Mouse (Mus musculus) kidney, postnatal 0 days (tissue): Measurements from ENCODE around the gene Serbp1. TPM values are rescaled to one million over a fixed set of nuclear protein-coding genes. Genes with fewer than 3 reads are reported as not detected.
A peak's percentile ranks its signal among the peaks of the same experiment; 100 is the strongest.

Experiments
- ATAC-seq: fragments of 200-750 bp; cut with Nextera tagmentation; replicated peaks from 2 replicates; pipeline ENCODE4 v1.8.0; 2017; ENCODE audit warnings: low read depth, moderate number of reproducible peaks, moderate TSS enrichment, moderate library complexity; ENCODE audit not compliant: low FRiP score
- DNase-seq: peaks from one replicate; pipeline ENCODE4 v3.0.0-alpha.2; 2016; ENCODE audit warnings: low spot score
- H3K27ac ChIP-seq: fragments of 300-500 bp; sonication (generic); 2 replicates; pipeline ENCODE4 v1.5.1; 2014; ENCODE audit warnings: mild to moderate bottlenecking
- H3K27me3 ChIP-seq: fragments of 300-500 bp; sonication (generic); 2 replicates; pipeline ENCODE4 v1.6.1; 2014; ENCODE audit warnings: low read length, mixed read lengths; ENCODE audit not compliant: insufficient read depth
- H3K36me3 ChIP-seq: fragments of 300-500 bp; sonication (generic); 2 replicates; pipeline ENCODE4 v1.6.1; 2014; ENCODE audit warnings: low read length, mixed read lengths; ENCODE audit not compliant: insufficient read depth
- H3K4me1 ChIP-seq: fragments of 300-500 bp; sonication (generic); replicated peaks from 2 replicates; pipeline ENCODE4 v1.6.1; 2014; ENCODE audit warnings: antibody characterized with exemption, low read length, mixed read lengths; ENCODE audit not compliant: insufficient read depth
- H3K4me2 ChIP-seq: fragments of 300-500 bp; sonication (generic); 2 replicates; pipeline ENCODE4 v1.6.1; 2014; ENCODE audit warnings: mild to moderate bottlenecking, low read length, moderate library complexity, mixed read lengths
- H3K4me3 ChIP-seq: fragments of 300-500 bp; sonication (generic); replicated peaks from 2 replicates; pipeline ENCODE4 v1.5.1; 2014; ENCODE audit warnings: low read depth, low read length
- H3K9ac ChIP-seq: fragments of 300-500 bp; sonication (generic); 2 replicates; pipeline ENCODE4 v1.6.1; 2014; ENCODE audit warnings: low read depth, low read length
- H3K9me3 ChIP-seq: fragments of 300-500 bp; sonication (generic); replicated peaks from 2 replicates; pipeline ENCODE4 v1.6.1; 2016; ENCODE audit warnings: low read length, inconsistent platforms, mixed read lengths
- CTCF ChIP-seq: IDR thresholded peaks from 2 replicates; pipeline ENCODE4 v1.5.1; 2016; ENCODE audit warnings: antibody characterized with exemption, low read depth, mild to moderate bottlenecking, moderate library complexity
- WGBS: fragments of 180-500 bp; shearing (Covaris S2); extraction: QIAGEN DNeasy Blood & Tissue Kit; methylation state at CpG from one replicate; pipeline ENCODE4 v1.1.7; 2014; 5-methylcytosine and 5-hydroxymethylcytosine counted together
- polyA plus RNA-seq: library from polyadenylated mRNA; unstranded; fragments of >200 nt; fragmentation: Nextera tagmentation; extraction: Ambion mirVana; gene quantifications from 2 replicates; pipeline ENCODE4 v1.2.1, GENCODE M21; 2015

Serbp1 gene
- polyA plus RNA-seq = 356 and 371 TPM in 2 replicates

DNA sequence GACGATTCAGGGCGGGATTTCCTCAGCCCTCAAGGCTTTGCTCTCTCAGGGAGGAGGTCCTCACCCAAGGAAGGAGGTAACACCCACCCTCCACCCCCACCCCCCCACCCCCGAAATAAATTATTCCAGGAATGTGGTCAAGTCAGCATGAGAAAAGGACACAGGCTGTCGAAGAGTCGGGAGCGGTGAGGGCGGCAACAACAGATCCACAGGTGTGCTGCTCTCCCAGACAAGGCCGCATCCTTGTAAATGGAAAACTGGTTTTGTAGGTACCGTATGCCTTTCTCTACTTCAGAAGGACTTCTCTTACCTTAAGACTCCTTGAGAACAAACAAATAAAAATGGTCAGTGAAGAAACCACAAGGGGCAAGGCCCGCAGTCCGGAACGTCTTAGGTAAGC, at the start of gene Serbp1:
Gene Serbp1, plus strand, starts transcription at position 200 of the 400 bp plus-strand sequence.
- Histone ChIP-seq H3K4me3 (no peak within 1 kb of the TSS), H3K27me3 (no peaks in the 10 kb centered on the region), H3K9ac (no peak within 1 kb of the TSS), H3K4me1 (no peaks in the 10 kb centered on the region), H3K27ac (no peak within 1 kb of the TSS), H3K9me3 (no peaks in the 10 kb centered on the region), H3K36me3 (no peaks in the 10 kb centered on the region), H3K4me2 (no peak within 1 kb of the TSS)
- no peak for TF ChIP-seq CTCF
- ATAC-seq (no peak), DNase-seq (no peak)
- WGBS = 37% methylated on average over 12 of the region's 12 CpGs

DNA sequence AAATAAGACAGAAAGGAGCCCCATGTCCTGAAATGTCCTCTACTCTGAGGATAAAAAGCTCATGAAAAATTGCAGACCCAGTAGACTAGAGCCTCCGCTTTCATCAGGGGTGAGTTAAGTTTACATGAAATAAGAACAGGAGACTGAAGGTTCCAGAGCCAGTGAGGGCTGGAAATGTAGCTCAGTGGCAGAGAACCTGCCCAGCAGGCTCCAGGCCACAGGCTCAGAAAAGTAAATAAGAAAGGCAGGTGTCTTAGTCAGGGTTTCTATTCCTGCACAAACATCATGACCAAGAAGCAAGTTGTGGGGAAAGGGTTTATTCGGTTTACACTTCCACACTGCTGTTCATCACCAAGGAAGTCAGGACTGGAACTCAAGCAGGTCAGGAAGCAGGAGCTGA, 44.4 kb upstream of the Serbp1 start:
- Histone ChIP-seq H3K27me3 (no peaks in the 10 kb centered on the region), H3K4me2 (no peak overlapping the region), H3K9me3 (no peaks in the 10 kb centered on the region), H3K9ac (no peak overlapping the region), H3K36me3 (no peaks in the 10 kb centered on the region), H3K4me3 (no peak overlapping the region), H3K4me1 (no peaks in the 10 kb centered on the region), H3K27ac (no peak overlapping the region)
- WGBS = 78% methylated on average over 2 of the region's 2 CpGs
- no peak for ATAC-seq
- no peak for DNase-seq
- no peak for TF ChIP-seq CTCF

DNA sequence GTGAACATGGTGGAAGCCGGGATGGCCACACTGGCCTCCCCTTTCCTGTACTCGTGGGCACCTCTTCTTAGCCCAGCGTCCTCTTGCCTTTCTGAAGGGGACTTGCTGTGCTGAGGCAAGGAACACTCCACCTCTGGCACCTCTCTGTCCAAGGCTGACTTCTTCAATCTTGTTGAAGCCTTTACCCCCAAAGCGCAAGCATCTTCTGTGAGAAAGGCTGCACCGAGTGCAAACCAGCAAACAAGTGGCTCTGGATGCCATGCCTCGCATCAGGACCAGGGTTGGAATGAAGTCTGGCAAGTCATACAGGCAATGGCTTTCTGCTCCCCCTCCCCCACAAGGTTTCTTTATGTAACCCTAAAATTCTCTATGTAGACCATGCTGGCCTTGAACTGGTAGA, 43.4 kb upstream of the Serbp1 start:
- TF ChIP-seq CTCF = no peak
- WGBS = 81% methylated on average over 6 of the region's 6 CpGs
- no peak overlapping the region for H3K4me3 ChIP-seq
- H3K9ac ChIP-seq = no peak overlapping the region
- DNase-seq = no peak
- H3K9me3 ChIP-seq = no peaks in the 10 kb centered on the region
- H3K27me3 ChIP-seq = no peaks in the 10 kb centered on the region
- no peaks in the 10 kb centered on the region for H3K4me1 ChIP-seq
- no peaks in the 10 kb centered on the region for H3K36me3 ChIP-seq
- no peak overlapping the region for H3K27ac ChIP-seq
- ATAC-seq = no peak
- peak overlapping the region; percentile 21; the same call in 1 of the 2 replicates for H3K4me2 ChIP-seq

DNA sequence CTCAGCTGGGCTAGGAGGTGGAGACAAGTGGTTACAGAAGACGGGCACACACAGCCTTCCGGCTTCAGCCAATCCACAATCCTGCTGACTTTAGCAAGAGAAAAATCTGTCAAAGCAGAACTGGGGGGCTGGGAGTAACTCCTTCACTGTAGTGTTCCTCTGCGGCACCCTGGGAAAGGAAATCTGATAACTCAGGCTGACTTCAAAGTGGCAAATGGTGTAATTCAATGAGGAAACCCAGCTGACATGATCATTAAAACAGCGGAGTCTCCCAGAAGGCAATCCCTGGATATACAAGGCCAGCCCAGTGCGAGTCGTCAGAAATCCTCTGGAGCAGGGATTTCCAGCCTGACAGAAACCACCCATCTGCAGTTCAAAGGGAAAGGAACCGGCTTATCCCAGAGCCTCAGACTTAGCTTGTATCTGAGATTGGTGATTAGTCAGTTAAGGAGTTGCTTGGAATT, 42.8 kb upstream of the Serbp1 start:
- H3K4me3 ChIP-seq = no peak overlapping the region
- H3K9ac ChIP-seq = no peak overlapping the region
- 1% methylated on average over 7 of the region's 7 CpGs for WGBS
- no peaks in the 10 kb centered on the region for H3K9me3 ChIP-seq
- no peaks in the 10 kb centered on the region for H3K4me1 ChIP-seq
- no peaks in the 10 kb centered on the region for H3K27me3 ChIP-seq
- ATAC-seq (peak; percentile 65), DNase-seq (peak; percentile 76)
- H3K4me2 ChIP-seq = peak overlapping the region; percentile 21
- no peaks in the 10 kb centered on the region for H3K36me3 ChIP-seq
- no peak for TF ChIP-seq CTCF
- no peak overlapping the region for H3K27ac ChIP-seq

DNA sequence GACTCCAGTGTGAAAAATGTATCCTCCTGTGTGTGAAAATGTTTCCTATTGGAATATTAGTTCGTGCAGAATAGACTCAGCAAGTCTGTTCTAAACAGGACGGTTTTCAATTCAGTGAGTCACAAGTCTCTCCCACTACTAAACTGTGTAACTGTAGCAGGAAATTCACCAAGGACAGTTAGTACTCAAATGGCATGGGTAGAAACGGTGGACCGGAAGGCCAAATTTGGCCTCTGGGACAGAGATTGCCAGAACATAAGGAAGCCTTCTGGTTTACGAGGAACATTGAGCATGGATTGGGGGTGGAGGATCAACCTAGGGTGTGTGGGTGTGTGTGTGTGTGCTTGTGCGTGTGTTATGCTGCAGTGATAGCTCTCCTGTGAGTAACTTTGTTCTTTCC, 41.2 kb upstream of the Serbp1 start:
- no peak for TF ChIP-seq CTCF
- Histone ChIP-seq H3K4me3 (no peak overlapping the region), H3K4me1 (no peaks in the 10 kb centered on the region), H3K36me3 (no peaks in the 10 kb centered on the region), H3K9me3 (no peaks in the 10 kb centered on the region), H3K9ac (no peak overlapping the region), H3K27ac (no peak overlapping the region), H3K27me3 (no peaks in the 10 kb centered on the region), H3K4me2 (no peak overlapping the region)
- DNase-seq (no peak), ATAC-seq (no peak)
- WGBS = 79% methylated on average over 6 of the region's 6 CpGs

DNA sequence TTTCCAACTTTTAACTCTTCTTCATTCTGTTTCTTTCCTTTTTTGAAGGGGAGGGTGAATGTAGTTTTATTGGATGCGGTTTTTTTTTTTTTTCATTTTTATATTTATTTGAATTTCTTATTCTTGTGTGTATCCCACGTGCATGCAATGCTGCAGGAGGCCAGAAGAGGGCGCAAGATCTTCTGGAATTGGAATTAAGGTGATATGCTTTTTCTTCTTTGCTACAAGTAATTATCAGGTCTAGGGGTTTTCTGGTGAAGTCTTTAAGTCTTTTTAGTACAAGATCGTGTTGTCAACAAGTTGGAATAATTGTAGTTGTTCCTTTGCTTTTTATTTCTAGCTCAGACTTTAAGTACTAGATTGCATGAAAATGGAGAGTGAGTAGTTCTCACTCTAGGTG, 39.9 kb upstream of the Serbp1 start:
- peak; percentile 71 for TF ChIP-seq CTCF
- H3K4me3 ChIP-seq = no peak overlapping the region
- no peak for ATAC-seq
- H3K4me1 ChIP-seq = no peaks in the 10 kb centered on the region
- WGBS = 31% methylated on average over 4 of the region's 4 CpGs
- peak; percentile 11 for DNase-seq
- no peaks in the 10 kb centered on the region for H3K9me3 ChIP-seq
- H3K4me2 ChIP-seq = no peak overlapping the region
- H3K36me3 ChIP-seq = no peaks in the 10 kb centered on the region
- H3K27ac ChIP-seq = no peak overlapping the region
- H3K27me3 ChIP-seq = no peaks in the 10 kb centered on the region
- H3K9ac ChIP-seq = no peak overlapping the region

DNA sequence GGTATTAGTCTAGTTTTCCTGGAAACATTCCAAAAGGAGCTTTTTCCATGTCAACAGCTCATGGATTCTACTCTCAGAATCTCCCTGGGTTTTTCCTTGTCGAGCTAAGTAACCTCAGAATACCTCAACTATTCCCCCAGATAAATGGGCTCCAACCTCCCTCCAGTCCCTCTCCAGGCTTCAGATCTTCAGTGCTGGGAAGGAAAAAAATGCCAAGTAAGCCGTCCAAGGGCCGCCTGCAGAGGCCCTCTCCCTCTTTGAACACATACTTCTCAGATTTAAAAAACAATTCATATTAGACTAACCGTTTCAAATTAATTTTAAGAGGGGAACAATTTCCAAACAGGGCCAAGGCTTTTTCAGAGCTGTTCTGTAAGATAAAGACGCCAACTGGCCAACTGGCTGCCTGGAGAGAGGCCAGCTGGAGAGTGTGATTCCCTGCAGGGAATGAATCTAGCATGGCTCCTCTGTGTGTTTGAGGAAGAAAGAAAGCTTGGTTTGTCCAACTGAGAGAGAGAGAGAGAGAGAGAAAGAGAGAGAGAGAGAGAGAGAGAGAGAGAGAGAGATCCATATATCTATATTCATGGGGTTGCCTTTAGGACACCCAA, 37.2 kb upstream of the Serbp1 start:
- no peaks in the 10 kb centered on the region for H3K4me1 ChIP-seq
- H3K36me3 ChIP-seq = no peaks in the 10 kb centered on the region
- no peak overlapping the region for H3K4me3 ChIP-seq
- 59% methylated on average over 5 of the region's 5 CpGs for WGBS
- DNase-seq (no peak), ATAC-seq (no peak)
- no peak for TF ChIP-seq CTCF
- no peaks in the 10 kb centered on the region for H3K9me3 ChIP-seq
- no peak overlapping the region for H3K27ac ChIP-seq
- no peak overlapping the region for H3K4me2 ChIP-seq
- H3K9ac ChIP-seq = no peak overlapping the region
- H3K27me3 ChIP-seq = no peaks in the 10 kb centered on the region
